Mouse (Mus musculus) left cerebral cortex, postnatal 25 days (tissue): ENCODE data around the gene Med22. TPM values are rescaled to one million over a fixed set of nuclear protein-coding genes. Genes with fewer than 3 reads are reported as not detected.
"Not testable (repeated sequence)": the region's sequence is repeated elsewhere in the genome, so short reads cannot be mapped to it uniquely, and the experiment has no call there.

Source experiments
- DNase-seq, 2 experiments: peaks; one replicate each; pipeline ENCODE4 v3.0.0; 2022; ENCODE audit warnings: low spot score in 2 of 2, mixed read lengths in 1 of 2
- intact Hi-C: fragments of 180-260 bp; cut with DNase I; formaldehyde crosslinking; loops from one replicate; pipeline ENCODE4 v1.15.1; 2025
- total RNA-seq, 2 experiments: library from RNA; stranded (reverse); gene quantifications; 2 replicates each; pipeline ENCODE4 v1.2.3; 2021

The Med22 gene
- total RNA-seq, 2 experiments from 2014 or later, result 41.9 to 45.0 TPM

GRCm38 (mm10) chr2:26900731-26901130 is 9.7 kb downstream of the Med22 start:
- no peak for DNase-seq
- intact Hi-C loops, result loop anchor here (5.0 to 10.0 kb wide), 2 partner anchors 258 to 586 kb away; partner anchors contain the start of gene Gpsm1

- intact Hi-C loops, result no loop called here
- no peak for DNase-seq
These were observed 14.6 kb downstream of the Med22 start for GRCm38 (mm10) chr2:26895898-26896297.

- DNase-seq, intact Hi-C loops: not testable (repeated sequence)
These were observed 24.3 kb downstream of the Med22 start for GRCm38 (mm10) chr2:26886170-26886569.

GRCm38 (mm10) chr2:26885541-26885940 is 24.9 kb downstream of the Med22 start:
- intact Hi-C loops, DNase-seq: not testable (repeated sequence)

- intact Hi-C loops, result no loop called here
- DNase-seq, result no peak
These were observed 31.9 kb downstream of the Med22 start for GRCm38 (mm10) chr2:26878571-26878970.

GRCm38 (mm10) chr2:26870666-26871065 is 39.8 kb downstream of the Med22 start:
- intact Hi-C loops, result no loop called here
- no peak for DNase-seq

- DNase-seq, result no peak
- intact Hi-C loops, result no loop called here
These were observed 45.6 kb downstream of the Med22 start, which contains the start of gene Abo for GRCm38 (mm10) chr2:26864879-26865278. Abo (minus strand) TSS chr2:26864979.

GRCm38 (mm10) chr2:26862856-26863255 is 47.6 kb downstream of the Med22 start:
- DNase-seq, result no peak
- intact Hi-C loops, result no loop called here

Other genes with a start within 250 kb of the Med22 start
- not detected for gene Lcn4, start 239.4 kb downstream of the Med22 start, total RNA-seq
- gene Abo, start 45.7 kb downstream of the Med22 start, total RNA-seq, result not detected
- gene Surf6, start 7.8 kb downstream of the Med22 start, total RNA-seq, result 10 to 100 TPM; 23.4 to 28.0 TPM
- 100 to 1,000 TPM; 229 to 238 TPM for gene Rpl7a, start 87 bp upstream of the Med22 start, total RNA-seq
- 10 to 100 TPM; 33.4 to 37.1 TPM for gene Surf2, start 5.7 kb upstream of the Med22 start, total RNA-seq
- gene Surf1, start 5.9 kb upstream of the Med22 start, total RNA-seq, result 10 to 100 TPM; 89.6 to 98.4 TPM
- 10 to 100 TPM; 51.1 to 56.4 TPM for gene Surf4, start 23.3 kb upstream of the Med22 start, total RNA-seq
- under 1 TPM; 0.43 to 0.73 TPM for gene Stkld1, start 23.4 kb upstream of the Med22 start, total RNA-seq
- 10 to 100 TPM; 56.0 to 56.9 TPM for gene Rexo4, start 53.7 kb upstream of the Med22 start, total RNA-seq
- gene Adamts13, start 62.7 kb upstream of the Med22 start, total RNA-seq, result 1 to 10 TPM; 1.6 to 2.6 TPM
- 10 to 100 TPM; 44.1 to 45.9 TPM for gene Cacfd1, start 99.2 kb upstream of the Med22 start, total RNA-seq
- 10 to 100 TPM; 30.5 to 31.1 TPM for gene Slc2a6, start 117.3 kb upstream of the Med22 start, total RNA-seq
- under 1 TPM; 0.32 to 0.60 TPM for gene Mymk, start 161.5 kb upstream of the Med22 start, total RNA-seq
- 10 to 100 TPM; 19.5 to 24.7 TPM for gene Adamtsl2, start 168.7 kb upstream of the Med22 start, total RNA-seq
- gene Fam163b, start 231.8 kb upstream of the Med22 start, total RNA-seq, result 100 to 1,000 TPM; 104 to 113 TPM